Mouse (Mus musculus) thymus, adult 2 months (tissue): ENCODE data around the gene Anks1.
"Not testable (repeated sequence)": the region's sequence is repeated elsewhere in the genome, so short reads cannot be mapped to it uniquely, and the experiment has no call there.

ENCODE experiments used
- CTCF ChIP-seq: fragments of 200-500 bp; IDR thresholded peaks from 2 replicates; pipeline ENCODE4 v1.5.1; 2012; ENCODE audit warnings: mild to moderate bottlenecking, control low read depth, low read length, moderate library complexity, borderline replicate concordance; ENCODE audit not compliant: control insufficient read depth, poor library complexity, insufficient read depth; ENCODE audit errors: extremely low read depth
- POLR2A ChIP-seq: fragments of 200-500 bp; IDR thresholded peaks from 2 replicates; pipeline ENCODE4 v1.6.1; 2012; ENCODE audit warnings: mild to moderate bottlenecking, low read length, control low read depth, moderate library complexity; ENCODE audit not compliant: control insufficient read depth, poor library complexity, insufficient read depth; ENCODE audit errors: extremely low read depth

DNA sequence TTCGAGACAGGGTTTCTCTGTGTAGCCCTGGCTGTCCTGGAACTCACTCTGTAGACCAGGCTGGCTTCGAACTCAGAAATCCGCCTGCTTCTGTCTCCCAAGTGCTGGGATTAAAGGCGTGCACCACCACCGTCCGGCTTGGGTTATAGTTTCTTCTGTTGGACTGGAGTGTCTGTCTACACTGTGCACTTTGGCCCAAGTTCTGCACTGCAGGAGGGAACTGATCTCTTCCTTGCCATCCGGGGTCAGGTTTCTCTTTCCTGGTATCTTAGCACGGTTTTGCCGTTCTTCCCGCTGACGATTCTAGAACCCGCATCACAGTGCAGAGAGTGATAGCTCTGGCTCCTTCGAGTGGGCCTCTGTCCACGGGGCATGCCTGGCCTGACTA lies 73.0 kb downstream of the Anks1 start:
- not testable (repeated sequence) for TF ChIP-seq CTCF, POLR2A
